18 mouse cellular contexts compared by ENCODE assay signal in the genomic region with DNA sequence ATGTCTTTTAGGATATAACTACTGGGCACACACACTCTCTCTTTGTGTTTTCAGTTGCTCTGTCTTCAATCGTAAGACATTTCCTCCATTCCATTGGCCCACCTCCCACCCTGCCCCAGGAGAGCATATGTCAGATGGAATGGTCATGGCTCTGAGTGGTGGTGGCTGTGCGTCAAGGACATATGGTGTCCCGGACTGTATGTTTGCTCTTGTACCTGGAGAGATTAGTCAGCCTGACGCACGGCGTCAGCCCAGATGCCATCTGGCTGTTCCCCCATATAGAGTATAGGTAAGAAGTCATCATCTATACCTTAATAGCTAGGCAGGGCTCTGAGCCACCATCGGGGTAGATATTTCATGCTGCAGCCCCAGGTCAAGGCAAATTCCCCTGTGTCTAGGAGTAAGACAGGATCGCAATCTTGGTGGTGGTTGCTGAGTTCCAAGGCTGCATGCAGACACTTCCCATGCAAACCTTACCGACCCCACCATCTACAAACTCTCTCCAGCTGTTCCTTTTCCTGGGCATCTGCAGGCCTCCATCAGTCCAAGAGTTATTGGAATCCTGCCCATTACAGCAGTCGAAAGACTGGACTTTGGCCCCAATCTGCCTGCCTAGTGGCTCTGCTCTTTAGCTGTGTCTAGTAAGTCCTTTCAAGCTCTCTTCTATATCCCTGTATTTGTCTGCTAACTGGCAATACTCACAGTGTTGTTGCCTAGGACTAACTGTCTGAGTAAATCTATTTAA. TPM values are rescaled to one million over a fixed set of nuclear protein-coding genes. Genes with fewer than 3 reads are reported as not detected.
DNase-seq lines count a peak whose midpoint lies in the region; ATAC-seq and TF ChIP-seq lines count a peak whose summit lies in the region.
"Had no signal": no experiment of that assay in that cellular context is flagged by ENCODE, and none has a peak within 500 bp of the region (broad histone marks: within the 10 kb centered on the region; RNA-seq: fewer than 3 reads in every experiment).

No protein-coding gene starts in this region.

- TF ChIP-seq CTCF in stomach, postnatal 0 days (IDR thresholded peaks at IDR 0.05; ENCODE audit: low read depth), result no peak

- H3K36me3 ChIP-seq in lung, embryonic 15.5 days, result no peaks in the 10 kb centered on the region
- no peaks in the 10 kb centered on the region for H3K36me3 ChIP-seq in liver, embryonic 11.5 days (ENCODE audit: control insufficient read depth, insufficient read depth, low read length)
- H3K36me3 ChIP-seq in stomach, postnatal 0 days (ENCODE audit: control insufficient read depth, insufficient read depth, low read length), result no peaks in the 10 kb centered on the region
- H3K36me3 ChIP-seq: embryonic facial prominence, embryonic 15.5 days; forebrain, embryonic 15.5 days; hindbrain, embryonic 10.5 days had no signal

- no peaks in the 10 kb centered on the region for H3K9me3 ChIP-seq in lung, embryonic 15.5 days
- no peaks in the 10 kb centered on the region for H3K9me3 ChIP-seq in liver, embryonic 11.5 days (ENCODE audit: control insufficient read depth, low read length)
- H3K9me3 ChIP-seq in stomach, postnatal 0 days (ENCODE audit: control insufficient read depth, low read length), result no peaks in the 10 kb centered on the region
- H3K9me3 ChIP-seq: embryonic facial prominence, embryonic 15.5 days; forebrain, embryonic 15.5 days; hindbrain, embryonic 10.5 days had no signal

- H3K4me2 ChIP-seq in lung, embryonic 15.5 days, result no peak overlapping the region
- H3K4me2 ChIP-seq in liver, embryonic 11.5 days, result no peak overlapping the region
- no peak overlapping the region for H3K4me2 ChIP-seq in stomach, postnatal 0 days (replicated peaks; ENCODE audit: low read depth)
- H3K4me2 ChIP-seq: embryonic facial prominence, embryonic 15.5 days; forebrain, embryonic 15.5 days; heart, embryonic 11.5 days had no signal

- H3K4me3 ChIP-seq in lung, embryonic 15.5 days, result no peak overlapping the region
- H3K4me3 ChIP-seq in liver, embryonic 11.5 days (ENCODE audit: low read depth, low read length), result no peak overlapping the region
- H3K4me3 ChIP-seq in stomach, postnatal 0 days (ENCODE audit: low read depth, low read length), result no peak overlapping the region
- H3K4me3 ChIP-seq: embryonic facial prominence, embryonic 15.5 days; forebrain, embryonic 15.5 days; gastrocnemius, adult 2 months; hindbrain, embryonic 10.5 days had no signal

- TF ChIP-seq EP300 in stomach, postnatal 0 days (optimal IDR thresholded peaks at IDR 0.05), result no peak

- no peak overlapping the region for H3K27ac ChIP-seq in lung, embryonic 15.5 days
- no peak overlapping the region for H3K27ac ChIP-seq in liver, embryonic 11.5 days (ENCODE audit: low read depth, low read length)
- no peak overlapping the region for H3K27ac ChIP-seq in stomach, postnatal 0 days (replicated peaks)
- H3K27ac ChIP-seq: embryonic facial prominence, embryonic 15.5 days; forebrain, embryonic 15.5 days; gastrocnemius, adult 2 months; hindbrain, embryonic 10.5 days had no signal

- no peaks in the 10 kb centered on the region for H3K27me3 ChIP-seq in lung, embryonic 15.5 days
- H3K27me3 ChIP-seq in liver, embryonic 11.5 days (replicated peaks; ENCODE audit: control insufficient read depth, insufficient read depth, low read length), result no peaks in the 10 kb centered on the region
- H3K27me3 ChIP-seq in stomach, postnatal 0 days (ENCODE audit: control insufficient read depth, insufficient read depth, low read length), result no peaks in the 10 kb centered on the region
- H3K27me3 ChIP-seq: embryonic facial prominence, embryonic 15.5 days; forebrain, embryonic 15.5 days; Patski had no signal

- H3K4me1 ChIP-seq in lung, embryonic 15.5 days, result 0 out of 2 replicates have a peak, but pooled peaks cover 6% of the 10 kb centered on the region
- H3K4me1 ChIP-seq in liver, embryonic 11.5 days (replicated peaks; ENCODE audit: control insufficient read depth, insufficient read depth, low read length), result no peaks in the 10 kb centered on the region
- no peaks in the 10 kb centered on the region; the same call in 1 of the 2 replicates for H3K4me1 ChIP-seq in stomach, postnatal 0 days (replicated peaks; ENCODE audit: control insufficient read depth, insufficient read depth)
- H3K4me1 ChIP-seq: embryonic facial prominence, embryonic 15.5 days; forebrain, embryonic 15.5 days; hindbrain, embryonic 10.5 days had no signal

- DNase-seq in cerebellum, postnatal 10 days, result peak; percentile 66 to 82
- no peak for DNase-seq in cerebellum, adult 9-10 months
- no peak for DNase-seq in lung, adult 18-20 months
- no peak for DNase-seq in liver, embryonic 11.5 days (ENCODE audit: low spot score)
- DNase-seq in stomach, postnatal 0 days (ENCODE audit: low spot score), result peak; percentile 64
- DNase-seq in thymus, postnatal 25 days, result no peak
- DNase-seq in right cerebral cortex, adult 18-20 months, result no peak
- DNase-seq: adrenal gland, adult 2 months; cerebellum, postnatal 36 days; gastrocnemius, adult 2 months; lung, postnatal 10 days; thymus, postnatal 4 days had no signal

- no peak overlapping the region for H3K9ac ChIP-seq in lung, embryonic 15.5 days
- no peak overlapping the region for H3K9ac ChIP-seq in liver, embryonic 11.5 days (ENCODE audit: low read depth, low read length)
- H3K9ac ChIP-seq in stomach, postnatal 0 days (ENCODE audit: low read length), result no peak overlapping the region
- H3K9ac ChIP-seq: embryonic facial prominence, embryonic 15.5 days; forebrain, embryonic 15.5 days had no signal

- WGBS in lung, embryonic 15.5 days, result 58% methylated on average over 10 of the region's 10 CpGs
- 78% methylated on average over 10 of the region's 10 CpGs for WGBS in liver, embryonic 11.5 days
- 56% methylated on average over 10 of the region's 10 CpGs for WGBS in stomach, postnatal 0 days

- peak; percentile 70 for ATAC-seq in lung, embryonic 15.5 days (ENCODE audit: borderline replicate concordance, extremely low read depth, low FRiP score, low TSS enrichment)
- peak; percentile 54; the same call in 1 of the 2 replicates for ATAC-seq in liver, embryonic 11.5 days (replicated peaks; ENCODE audit: low FRiP score)
- peak; percentile 87 for ATAC-seq in stomach, postnatal 0 days (ENCODE audit: low FRiP score, low TSS enrichment)
- ATAC-seq: forebrain, embryonic 15.5 days; Patski had no signal

RNA-seq across cellular contexts. Expression of a gene that starts 53.7 kb away (rescaled TPM):
- 38.4 and 40.6 TPM in 2 replicates for polyA plus RNA-seq in lung, embryonic 15.5 days (2015; fragmentation: Nextera tagmentation; extraction: Ambion mirVana)
- 8.8 and 10.5 TPM in 2 replicates for polyA plus RNA-seq in liver, embryonic 11.5 days (2014; fragmentation: Nextera tagmentation; extraction: Ambion mirVana)
- polyA plus RNA-seq in stomach, postnatal 0 days (2015; fragmentation: Nextera tagmentation; extraction: Ambion mirVana), result 11.6 and 12.1 TPM in 2 replicates
- polyA plus RNA-seq: forebrain, embryonic 15.5 days had no signal

Comparison
In these comparisons a context has a peak if more than half of its experiments do, and no peak if none do; other contexts are left out.
1. DNase-seq: peak in cerebellum, postnatal 10 days (2 of 2) and stomach, postnatal 0 days (single experiment); none in cerebellum, adult 9-10 months (single experiment), lung, adult 18-20 months (0 of 2), liver, embryonic 11.5 days (single experiment), thymus, postnatal 25 days (single experiment) and right cerebral cortex, adult 18-20 months (single experiment).
2. Peak in every context shown above with its lines, with median percentiles within 50 percentile points of each other: ATAC-seq.